Mouse (Mus musculus): ENCODE data around the gene Myrf. TPM values are rescaled to one million over a fixed set of nuclear protein-coding genes. Genes with fewer than 3 reads are reported as not detected.

Gene Myrf
- total RNA-seq, 2 experiments from 2014 or later, result 14.0 to 15.3 TPM

DNA sequence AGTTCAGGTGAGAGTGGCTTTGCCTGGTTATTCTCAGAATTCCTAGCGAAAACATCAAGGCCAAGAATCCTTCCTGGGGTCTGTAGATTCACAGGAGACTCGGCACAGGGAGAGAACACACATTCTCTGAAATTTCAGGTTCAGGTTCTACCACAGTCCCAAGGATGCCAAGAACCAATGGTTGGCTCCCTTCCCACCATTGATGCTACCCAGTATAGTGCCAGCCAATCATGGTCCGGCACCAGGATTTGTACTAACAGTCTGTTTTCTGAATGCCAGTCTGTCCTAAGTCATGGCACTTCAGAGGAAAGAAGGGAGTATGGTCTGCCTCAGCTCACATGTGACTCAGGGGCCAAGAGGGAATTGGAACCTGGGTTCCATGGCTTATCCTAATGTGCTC is 54.7 kb downstream of the Myrf start:
- intact Hi-C loops (cut with DNase I), result no loop called here
- no peak overlapping the region for H3K4me3 ChIP-seq
- H3K27ac ChIP-seq, result no peak overlapping the region
- TF ChIP-seq CTCF (IDR thresholded peaks at IDR 0.05), result no peak
- DNase-seq (ENCODE audit: extremely low spot score in 1 of 2, low spot score in 2 of 2), result no peak

DNA sequence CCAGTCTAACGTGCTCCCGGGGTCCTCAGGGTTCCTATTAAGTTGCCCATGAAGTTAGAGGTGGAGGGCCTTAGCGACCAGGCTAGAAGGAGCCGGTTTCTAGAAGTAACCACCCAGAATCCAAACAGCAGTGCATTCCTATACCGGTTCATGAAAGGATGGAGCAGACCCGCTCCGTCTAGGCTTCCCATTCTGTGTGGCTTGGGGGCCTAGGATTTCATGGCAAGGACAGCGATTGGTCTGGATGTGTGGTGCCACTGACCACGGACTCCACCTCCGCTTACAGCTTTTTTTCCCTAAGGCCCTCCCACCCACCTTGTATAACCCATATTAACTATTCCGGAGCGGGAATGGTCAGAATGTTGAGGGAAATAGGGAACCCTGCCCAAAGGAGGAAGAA is 56.5 kb downstream of the Myrf start:
- H3K27ac ChIP-seq, result peak overlapping the region; percentile 97
- intact Hi-C loops (cut with DNase I), result loop anchor here (5.0 kb wide), 1 partner anchor 287 kb away; the partner anchor contains the start of gene Incenp
- DNase-seq (ENCODE audit: extremely low spot score in 1 of 2, low spot score in 2 of 2), result no peak

DNA sequence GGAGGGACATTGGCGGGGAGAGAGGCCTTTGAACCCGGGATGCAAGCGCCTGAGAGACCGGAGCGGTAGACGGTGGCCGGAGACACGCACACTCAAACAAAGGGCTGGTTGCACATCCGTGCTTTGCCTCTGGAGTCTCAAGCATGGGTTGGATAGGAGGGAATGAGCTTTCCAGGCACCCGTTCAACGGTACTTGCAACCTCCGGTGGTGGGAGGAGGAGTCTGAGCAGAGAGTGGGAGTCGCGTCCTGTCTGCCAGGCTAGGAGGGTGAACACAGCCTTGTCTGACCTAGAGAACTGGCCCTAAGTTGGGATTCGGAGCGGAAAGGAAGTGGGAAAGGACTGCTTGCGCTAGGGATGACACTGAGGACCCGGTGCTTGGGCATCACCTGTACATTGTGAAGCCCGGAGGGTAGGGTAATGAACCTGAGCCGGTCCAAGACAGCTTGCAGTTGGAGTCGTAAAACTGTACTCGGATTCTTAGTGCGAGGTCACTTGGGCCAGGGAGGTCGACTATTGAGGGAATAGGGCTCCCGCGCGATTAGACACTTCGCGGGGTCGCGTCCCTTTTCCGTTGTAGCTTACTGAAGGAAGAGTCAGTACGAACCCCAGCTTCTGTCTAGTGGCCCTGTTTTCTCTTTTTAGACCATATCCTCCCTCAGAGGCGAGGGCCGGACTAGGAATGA is 57.1 kb downstream of the Myrf start:
- intact Hi-C loops (cut with DNase I), result loop anchor here (2.0 to 5.0 kb wide), 2 partner anchors 143 to 286 kb away; partner anchors contain the start of genes Fads3 and Incenp
- Histone ChIP-seq H3K4me3 (peak overlapping the region; percentile 74), H3K27ac (peak overlapping the region; percentile 97)
- TF ChIP-seq CTCF (IDR thresholded peaks at IDR 0.05), result no peak
- DNase-seq (ENCODE audit: extremely low spot score in 1 of 2, low spot score in 2 of 2), result peak; percentile 77 to 78

More for the DNA sequence above, 56.5 kb downstream of the Myrf start:
- no peak for TF ChIP-seq CTCF (IDR thresholded peaks at IDR 0.05)
- peak overlapping the region; percentile 74 for H3K4me3 ChIP-seq

DNA sequence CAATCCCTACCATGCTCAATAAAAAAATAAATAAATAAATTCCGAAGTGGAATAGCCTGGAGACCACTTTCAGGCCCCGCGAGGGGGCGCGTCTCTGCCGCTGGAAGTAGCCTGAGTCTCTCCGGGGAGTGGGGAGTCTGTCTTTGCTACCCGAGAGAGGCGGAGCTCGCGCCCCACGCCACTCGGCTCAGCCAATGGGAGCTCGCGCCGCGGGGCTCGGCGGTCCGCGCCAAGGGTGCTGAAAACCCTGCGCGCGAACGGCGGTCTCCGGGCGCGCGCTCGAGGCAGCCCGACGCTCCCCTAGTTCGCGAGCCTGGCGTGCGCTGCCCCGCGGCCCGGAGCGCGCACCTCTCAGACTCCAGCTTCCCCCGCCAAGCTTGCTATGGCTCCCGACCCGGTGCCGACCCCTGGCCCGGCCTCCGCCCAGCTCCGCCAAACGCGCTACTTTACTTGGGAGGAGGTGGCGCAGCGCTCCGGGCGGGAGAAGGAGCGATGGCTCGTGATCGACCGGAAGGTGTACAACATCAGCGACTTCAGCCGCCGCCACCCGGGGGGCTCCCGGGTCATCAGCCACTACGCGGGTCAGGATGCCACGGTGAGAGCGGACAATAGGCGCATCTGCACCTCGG is 57.8 kb downstream of the Myrf start, which contains the start of gene Fads1:
Fads1 (plus strand) TSS at position 219 of the 629 bp plus-strand sequence.
- Histone ChIP-seq H3K27ac (peak within 1 kb of the TSS; percentile 97), H3K4me3 (peak within 1 kb of the TSS; percentile 74)
- peak; percentile 67 for TF ChIP-seq CTCF (IDR thresholded peaks at IDR 0.05)
- DNase-seq (ENCODE audit: extremely low spot score in 1 of 2, low spot score in 2 of 2), result peak; percentile 94 to 96
- intact Hi-C loops (cut with DNase I), result loop anchor here (1.0 to 5.0 kb wide), 3 partner anchors 81 to 285 kb away; partner anchors contain the start of genes Fads2, Fads3 and Incenp

DNA sequence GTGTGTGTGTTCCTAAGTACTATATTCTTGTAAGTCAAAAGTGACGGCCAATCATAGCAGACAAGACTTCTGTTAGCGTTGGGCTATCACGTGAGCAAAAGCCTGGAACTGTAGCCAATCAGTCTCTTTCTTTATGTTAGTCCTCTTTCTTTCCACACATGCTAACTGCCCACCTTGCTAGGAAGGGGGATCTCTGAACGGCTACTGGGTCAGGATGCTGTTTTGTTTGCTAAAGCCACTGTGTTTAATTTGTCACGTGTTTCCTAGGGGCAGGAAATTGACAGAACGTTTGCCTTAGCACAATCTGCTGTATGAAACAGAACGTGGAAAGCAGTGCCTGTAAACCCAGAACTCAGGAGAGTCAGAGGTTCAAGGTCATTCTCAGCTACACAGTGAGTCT is 58.4 kb downstream of the Myrf start:
- intact Hi-C loops (cut with DNase I), result loop anchor here (1.0 to 5.0 kb wide), 3 partner anchors 81 to 285 kb away; partner anchors contain the start of genes Fads2, Fads3 and Incenp
- Histone ChIP-seq H3K27ac (peak overlapping the region; percentile 97), H3K4me3 (peak overlapping the region; percentile 74)
- DNase-seq (ENCODE audit: extremely low spot score in 1 of 2, low spot score in 2 of 2), result no peak
- TF ChIP-seq CTCF (IDR thresholded peaks at IDR 0.05), result no peak

DNA sequence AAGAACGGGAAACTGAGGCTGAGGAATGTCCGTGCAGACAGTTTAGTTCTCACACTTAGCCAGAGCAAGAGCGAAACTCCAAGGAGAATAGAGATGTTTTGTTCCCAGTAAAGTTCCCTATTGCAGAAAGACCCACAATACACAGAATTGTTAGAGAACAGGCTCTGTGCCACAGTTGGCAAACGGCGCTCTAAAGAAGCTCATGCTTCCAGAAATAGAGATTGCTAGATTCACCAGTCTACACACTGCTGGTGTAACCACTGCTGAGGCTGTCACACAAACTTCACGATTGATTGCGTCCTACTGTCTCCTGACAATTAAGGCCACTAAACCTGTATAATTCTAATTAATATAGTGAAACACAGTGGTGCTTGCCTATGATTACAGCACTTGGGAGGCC is 59.3 kb downstream of the Myrf start:
- TF ChIP-seq CTCF (IDR thresholded peaks at IDR 0.05), result no peak
- no peak overlapping the region for H3K4me3 ChIP-seq
- peak overlapping the region; percentile 28; the same call in 1 of the 2 replicates for H3K27ac ChIP-seq
- DNase-seq (ENCODE audit: extremely low spot score in 1 of 2, low spot score in 2 of 2), result no peak
- intact Hi-C loops (cut with DNase I), result loop anchor here (5.0 kb wide), 1 partner anchor 284 kb away; the partner anchor contains the start of gene Incenp

DNA sequence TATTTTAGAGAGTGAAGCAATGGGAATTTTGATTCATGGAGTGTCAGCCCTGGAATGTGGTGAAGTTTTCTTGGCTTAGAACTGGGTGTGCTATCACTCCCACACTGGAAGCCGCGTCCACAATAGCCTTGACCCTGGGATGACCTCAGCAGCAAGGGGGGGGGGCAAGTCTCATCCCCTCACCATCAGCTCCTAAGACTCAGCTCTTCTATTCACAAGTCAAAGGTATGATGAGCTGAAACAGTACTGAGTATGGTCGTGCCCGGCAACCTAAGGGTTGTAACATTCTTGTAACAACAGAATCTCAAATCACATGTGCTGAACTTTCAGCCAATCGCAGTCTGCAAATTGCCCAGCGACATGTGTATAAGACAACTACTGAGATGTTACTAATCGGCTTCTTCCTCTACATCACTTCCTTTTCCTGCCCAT is 63.6 kb downstream of the Myrf start:
- no peak for TF ChIP-seq CTCF (IDR thresholded peaks at IDR 0.05)
- no peak for DNase-seq (ENCODE audit: extremely low spot score in 1 of 2, low spot score in 2 of 2)
- Histone ChIP-seq H3K4me3 (no peak overlapping the region), H3K27ac (no peak overlapping the region)
- intact Hi-C loops (cut with DNase I), result no loop called here

DNA sequence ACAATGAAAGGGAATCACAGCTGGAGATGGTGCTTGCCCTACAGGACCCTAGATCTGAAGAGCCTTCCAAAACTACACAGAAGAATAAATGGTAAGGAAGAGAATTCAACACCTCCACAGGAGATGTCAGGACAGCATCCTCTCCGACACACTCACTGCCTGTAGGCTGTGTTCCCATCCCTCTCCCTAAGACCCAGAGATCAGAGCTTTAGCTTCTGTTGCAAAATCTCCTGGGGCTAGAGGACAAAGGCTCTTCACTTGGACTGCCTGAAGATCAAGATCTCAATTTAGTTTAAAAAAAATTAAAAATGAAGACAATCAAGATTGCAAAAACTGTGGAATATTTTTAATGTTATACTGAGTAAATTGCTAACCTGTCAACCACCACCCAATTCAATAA is 64.1 kb downstream of the Myrf start:
- no peak for TF ChIP-seq CTCF (IDR thresholded peaks at IDR 0.05)
- intact Hi-C loops (cut with DNase I), result no loop called here
- Histone ChIP-seq H3K27ac (no peak overlapping the region), H3K4me3 (no peak overlapping the region)
- no peak for DNase-seq (ENCODE audit: extremely low spot score in 1 of 2, low spot score in 2 of 2)

DNA sequence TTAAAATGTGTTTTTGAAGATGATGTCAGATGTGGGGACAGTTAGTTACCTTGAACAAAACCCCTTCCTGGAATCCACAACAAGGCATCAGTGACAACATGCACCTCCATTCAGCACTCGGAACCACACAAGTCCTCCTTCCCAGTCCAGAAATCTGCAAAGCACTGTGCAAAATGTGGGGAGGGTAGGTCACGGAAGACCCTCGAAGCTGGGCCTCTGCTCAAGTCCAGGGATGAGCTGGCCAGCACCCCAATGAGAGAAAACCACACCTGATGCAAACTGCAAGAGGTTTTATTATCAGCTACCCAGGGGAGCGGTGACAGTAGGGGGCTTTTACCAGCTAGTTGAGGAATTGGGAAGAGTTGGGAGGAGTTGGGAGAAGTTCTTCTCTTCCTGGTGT is 65.6 kb downstream of the Myrf start:
- intact Hi-C loops (cut with DNase I), result no loop called here
- no peak for TF ChIP-seq CTCF (IDR thresholded peaks at IDR 0.05)
- H3K4me3 ChIP-seq, result no peak overlapping the region
- DNase-seq (ENCODE audit: extremely low spot score in 1 of 2, low spot score in 2 of 2), result no peak
- H3K27ac ChIP-seq, result no peak overlapping the region

DNA sequence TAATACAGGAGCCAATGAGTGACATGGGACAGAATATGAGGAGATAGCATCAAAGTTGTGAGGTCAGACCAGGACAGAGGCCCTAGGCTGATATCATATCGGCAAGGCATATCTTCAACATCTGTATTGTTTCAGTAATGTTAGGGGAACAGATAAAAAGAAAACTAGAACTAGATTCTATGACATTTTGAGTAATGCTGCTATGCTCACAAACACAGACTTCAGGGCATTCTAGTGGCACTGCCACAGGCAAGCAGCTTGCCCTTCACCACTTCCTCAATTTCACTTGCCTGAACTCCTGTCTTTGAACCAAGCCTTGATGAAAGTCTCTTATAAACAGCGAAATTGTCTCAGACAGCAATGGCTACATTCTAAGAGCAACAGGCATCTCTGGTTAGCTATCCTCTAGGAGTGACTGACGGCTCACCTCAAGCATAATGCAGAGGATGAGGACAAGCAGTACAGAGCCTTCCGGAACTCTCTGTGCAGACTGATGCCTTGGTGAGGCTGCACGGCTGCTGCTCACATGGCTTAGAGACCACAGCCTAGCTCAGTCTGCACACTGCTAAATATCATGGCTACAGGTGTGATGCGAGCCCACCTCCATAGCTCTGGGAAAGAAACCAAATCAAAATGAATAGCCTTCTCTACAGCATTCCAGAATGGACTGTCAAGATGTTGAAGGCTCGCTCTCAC is 66.6 kb downstream of the Myrf start:
- intact Hi-C loops (cut with DNase I), result no loop called here
- H3K4me3 ChIP-seq, result no peak overlapping the region
- no peak for DNase-seq (ENCODE audit: extremely low spot score in 1 of 2, low spot score in 2 of 2)
- no peak for TF ChIP-seq CTCF (IDR thresholded peaks at IDR 0.05)
- no peak overlapping the region for H3K27ac ChIP-seq

DNA sequence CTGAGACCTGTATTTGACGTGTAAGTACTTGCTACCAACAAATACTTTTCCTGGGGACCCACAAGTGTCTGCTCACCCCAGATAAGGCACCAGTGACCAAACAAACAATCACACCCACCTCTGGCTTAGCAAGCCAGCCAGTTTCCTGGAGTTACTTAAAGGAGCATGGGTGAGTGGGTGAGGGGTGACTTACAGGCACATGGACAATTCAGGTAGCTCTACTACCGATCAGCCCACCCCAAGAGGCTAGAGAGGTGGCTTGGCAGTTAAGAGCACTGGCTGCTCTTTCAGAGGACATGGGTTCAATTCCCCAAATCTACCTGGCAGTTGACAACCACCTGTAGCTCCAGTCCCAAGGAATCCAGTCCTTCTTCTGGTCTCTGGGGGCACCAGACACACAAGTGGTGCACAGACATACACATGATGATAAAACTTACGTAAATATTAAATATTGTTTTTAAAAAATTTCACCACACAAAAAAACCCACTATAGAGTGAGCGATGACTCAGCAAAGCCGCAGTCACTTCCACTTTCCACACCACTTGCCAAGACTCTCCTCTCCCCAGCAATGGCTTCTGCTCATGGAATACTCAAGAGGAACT is 67.3 kb downstream of the Myrf start:
- no peak for TF ChIP-seq CTCF (IDR thresholded peaks at IDR 0.05)
- no peak overlapping the region for H3K27ac ChIP-seq
- intact Hi-C loops (cut with DNase I), result no loop called here
- H3K4me3 ChIP-seq, result no peak overlapping the region
- DNase-seq (ENCODE audit: extremely low spot score in 1 of 2, low spot score in 2 of 2), result no peak
